Mouse (Mus musculus) spleen, adult 2 months (tissue): Measurements from ENCODE around the gene Iffo2.

Experiments
- CTCF ChIP-seq: fragments of 200-500 bp; IDR thresholded peaks from 2 replicates; pipeline ENCODE4 v1.5.1; 2011; ENCODE audit warnings: mild to moderate bottlenecking, inconsistent platforms; ENCODE audit not compliant: insufficient read depth, insufficient read length, insufficient replicate concordance; ENCODE audit errors: extremely low read depth
- POLR2A ChIP-seq: fragments of 200-500 bp; IDR thresholded peaks from 2 replicates; pipeline ENCODE4 v1.6.1; 2011; ENCODE audit warnings: low read depth, low read length, inconsistent platforms

DNA sequence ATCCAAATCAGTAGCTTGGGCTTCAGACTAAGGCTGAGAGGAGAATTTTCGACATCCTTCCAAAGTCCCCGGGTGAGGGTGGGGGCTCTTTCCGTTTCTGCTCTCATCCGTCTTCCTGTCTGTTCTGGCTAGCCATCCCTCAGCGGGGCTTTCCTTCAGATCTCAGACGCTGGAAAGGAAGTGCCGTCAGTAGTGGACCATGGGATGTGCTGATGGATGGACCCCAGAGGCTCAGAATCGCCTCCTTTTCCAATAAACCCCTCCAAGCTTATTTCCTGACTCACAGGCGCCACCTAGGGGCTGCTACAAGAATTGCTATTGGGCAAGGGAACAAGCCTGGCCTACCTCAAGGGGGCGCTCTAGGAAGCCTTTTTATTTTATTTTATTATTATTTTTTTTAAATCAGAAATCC, 81.2 kb downstream of the Iffo2 start:
- TF ChIP-seq POLR2A (no peak), CTCF (peak; percentile 91; the same call in 1 of the 2 replicates)
